Mouse (Mus musculus): ENCODE results near the gene Dars2.
A peak's percentile ranks its signal among the peaks of the same experiment; 100 is the strongest.
"Not testable (repeated sequence)": the region's sequence is repeated elsewhere in the genome, so short reads cannot be mapped to it uniquely, and the experiment has no call there.

Gene Dars2

GRCm38 (mm10) chr1:161035786-161036404, 34.6 kb downstream of the Dars2 start:
- no peak for DNase-seq (ENCODE audit: extremely low read depth, low read depth, low spot score)

GRCm38 (mm10) chr1:161035281-161035785, 35.1 kb downstream of the Dars2 start:
- no peak for DNase-seq (ENCODE audit: extremely low read depth, low read depth, low spot score)

GRCm38 (mm10) chr1:161034435-161035280, 35.8 kb downstream of the Dars2 start, which contains the start of gene Zbtb37:
Gene Zbtb37 (minus strand): TSS chr1:161034849.
- DNase-seq (ENCODE audit: extremely low read depth, low read depth, low spot score): peak; percentile 85

- DNase-seq (ENCODE audit: extremely low read depth, low read depth, low spot score): no peak
These were observed 36.5 kb downstream of the Dars2 start for GRCm38 (mm10) chr1:161033856-161034434.

- no peak for DNase-seq (ENCODE audit: extremely low read depth, low read depth, low spot score)
These were observed 38.1 kb downstream of the Dars2 start for GRCm38 (mm10) chr1:161032345-161032744.

GRCm38 (mm10) chr1:161031881-161032280, 38.6 kb downstream of the Dars2 start:
- DNase-seq (ENCODE audit: extremely low read depth, low read depth, low spot score): no peak

- DNase-seq (ENCODE audit: extremely low read depth, low read depth, low spot score): no peak
These were observed 40.4 kb downstream of the Dars2 start for GRCm38 (mm10) chr1:161030058-161030457.

GRCm38 (mm10) chr1:161028427-161028826, 42.0 kb downstream of the Dars2 start:
- not testable (repeated sequence) for DNase-seq (ENCODE audit: extremely low read depth, low read depth, low spot score)

GRCm38 (mm10) chr1:161027196-161027595, 43.3 kb downstream of the Dars2 start:
- no peak for DNase-seq (ENCODE audit: extremely low read depth, low read depth, low spot score)

GRCm38 (mm10) chr1:161025410-161026210, 44.8 kb downstream of the Dars2 start:
- DNase-seq (ENCODE audit: extremely low read depth, low read depth, low spot score): no peak

GRCm38 (mm10) chr1:161020051-161020450, 50.4 kb downstream of the Dars2 start:
- DNase-seq (ENCODE audit: extremely low read depth, low read depth, low spot score): no peak

- no peak for DNase-seq (ENCODE audit: extremely low read depth, low read depth, low spot score)
These were observed 54.1 kb downstream of the Dars2 start for GRCm38 (mm10) chr1:161016378-161016777.

- DNase-seq (ENCODE audit: extremely low read depth, low read depth, low spot score): no peak
These were observed 60.0 kb downstream of the Dars2 start for GRCm38 (mm10) chr1:161010436-161010835.

GRCm38 (mm10) chr1:161008038-161008437, 62.4 kb downstream of the Dars2 start:
- no peak for DNase-seq (ENCODE audit: extremely low read depth, low read depth, low spot score)

GRCm38 (mm10) chr1:161006471-161006870, 64.0 kb downstream of the Dars2 start:
- no peak for DNase-seq (ENCODE audit: extremely low read depth, low read depth, low spot score)

GRCm38 (mm10) chr1:161005526-161005925, 64.9 kb downstream of the Dars2 start:
- DNase-seq (ENCODE audit: extremely low read depth, low read depth, low spot score): no peak

- no peak for DNase-seq (ENCODE audit: extremely low read depth, low read depth, low spot score)
These were observed 65.5 kb downstream of the Dars2 start for GRCm38 (mm10) chr1:161004942-161005341.

- DNase-seq (ENCODE audit: extremely low read depth, low read depth, low spot score): no peak
These were observed 76.6 kb downstream of the Dars2 start for GRCm38 (mm10) chr1:160993851-160994250.

Data from fat pad, adult 2 months (tissue).